Mouse (Mus musculus): ENCODE data around the gene Strip1.

GRCm38 (mm10) chr3:107582875-107583767, 48.4 kb downstream of the Strip1 start:
- TF ChIP-seq CTCF (IDR thresholded peaks at IDR 0.05; ENCODE audit: low read depth, low read length) (no peak), POLR2AphosphoS5 (IDR thresholded peaks at IDR 0.05; ENCODE audit: insufficient replicate concordance, low read depth, low read length) (no peak), GATA2 (IDR thresholded peaks at IDR 0.05; ENCODE audit: borderline replicate concordance, low read depth, low read length) (no peak), GATA1 (IDR thresholded peaks at IDR 0.05; ENCODE audit: borderline replicate concordance, low read length) (no peak)

Measured in G1E (cell line).